Mouse (Mus musculus) neural tube, embryonic 11.5 days (tissue): ENCODE data around the gene Cep89. TPM values are rescaled to one million over a fixed set of nuclear protein-coding genes. Genes with fewer than 3 reads are reported as not detected.

Source experiments
- ATAC-seq: fragments of 200-750 bp; cut with Nextera tagmentation; 2 replicates; pipeline ENCODE4 v1.8.0; 2017; ENCODE audit warnings: moderate number of reproducible peaks, mild to moderate bottlenecking, moderate TSS enrichment, moderate library complexity; ENCODE audit not compliant: insufficient read depth, low FRiP score, low TSS enrichment
- DNase-seq: peaks from one replicate; pipeline ENCODE4 v3.0.0-alpha.2; 2015; ENCODE audit warnings: low spot score
- H3K27ac ChIP-seq: fragments of 300-500 bp; sonication (generic); 2 replicates; pipeline ENCODE4 v1.5.1; 2014; ENCODE audit warnings: low read depth, mild to moderate bottlenecking, low read length
- H3K27me3 ChIP-seq: fragments of 300-500 bp; sonication (generic); 2 replicates; pipeline ENCODE4 v1.6.1; 2014; ENCODE audit warnings: mild to moderate bottlenecking, low read length, mixed read lengths; ENCODE audit not compliant: control insufficient read depth, insufficient read depth
- H3K36me3 ChIP-seq: fragments of 300-500 bp; sonication (generic); 2 replicates; pipeline ENCODE4 v1.6.1; 2014; ENCODE audit warnings: mild to moderate bottlenecking, low read length, moderate library complexity, mixed read lengths; ENCODE audit not compliant: control insufficient read depth, insufficient read depth
- H3K4me1 ChIP-seq: fragments of 300-500 bp; sonication (generic); 2 replicates; pipeline ENCODE4 v1.6.1; 2014; ENCODE audit warnings: low read length, mixed read lengths; ENCODE audit not compliant: control insufficient read depth, insufficient read depth
- H3K4me2 ChIP-seq: fragments of 300-500 bp; sonication (generic); 2 replicates; pipeline ENCODE4 v1.6.1; 2014; ENCODE audit warnings: low read depth, mild to moderate bottlenecking, moderate library complexity
- H3K4me3 ChIP-seq: fragments of 300-500 bp; sonication (generic); 2 replicates; pipeline ENCODE4 v1.5.1; 2014; ENCODE audit warnings: low read depth, low read length
- H3K9ac ChIP-seq: fragments of 300-500 bp; sonication (generic); 2 replicates; pipeline ENCODE4 v1.6.1; 2014; ENCODE audit warnings: mild to moderate bottlenecking, low read length
- H3K9me3 ChIP-seq: fragments of 300-500 bp; sonication (generic); 2 replicates; pipeline ENCODE4 v1.6.1; 2016; ENCODE audit warnings: low read length; ENCODE audit not compliant: control insufficient read depth
- WGBS: fragments of 180-500 bp; shearing (Covaris S2); extraction: QIAGEN DNeasy Blood & Tissue Kit; methylation state at CpG from one replicate; pipeline ENCODE4 v1.1.7; 2014; 5-methylcytosine and 5-hydroxymethylcytosine counted together
- polyA plus RNA-seq: library from polyadenylated mRNA; unstranded; fragments of >200 nt; fragmentation: Nextera tagmentation; extraction: Ambion mirVana; gene quantifications from 2 replicates; pipeline ENCODE4 v1.2.1, GENCODE M21; 2014

The Cep89 gene
- polyA plus RNA-seq, 1 experiment from 2014 or later, result 39.3 TPM

GRCm38 (mm10) chr7:35362253-35362652, 34.6 kb upstream of the Cep89 start:
- Histone ChIP-seq H3K9me3 (no peaks in the 10 kb centered on the region), H3K4me1 (no peaks in the 10 kb centered on the region), H3K4me3 (no peak overlapping the region), H3K36me3 (no peaks in the 10 kb centered on the region), H3K27me3 (no peaks in the 10 kb centered on the region), H3K4me2 (no peak overlapping the region), H3K9ac (no peak overlapping the region), H3K27ac (no peak overlapping the region)
- no peak for DNase-seq
- WGBS, result 84% methylated on average over 5 of the region's 5 CpGs
- ATAC-seq, result no peak

GRCm38 (mm10) chr7:35362868-35363267, 34.0 kb upstream of the Cep89 start:
- Histone ChIP-seq H3K36me3 (no peaks in the 10 kb centered on the region), H3K4me1 (no peaks in the 10 kb centered on the region), H3K9me3 (no peaks in the 10 kb centered on the region), H3K27me3 (no peaks in the 10 kb centered on the region), H3K27ac (no peak overlapping the region), H3K4me2 (no peak overlapping the region), H3K4me3 (no peak overlapping the region), H3K9ac (no peak overlapping the region)
- ATAC-seq (no peak), DNase-seq (no peak)
- 82% methylated on average over 5 of the region's 5 CpGs for WGBS

GRCm38 (mm10) chr7:35365161-35365910, 31.5 kb upstream of the Cep89 start:
- DNase-seq, result no peak
- ATAC-seq, result no peak
- 76% methylated on average over 12 of the region's 12 CpGs for WGBS

GRCm38 (mm10) chr7:35371096-35371495, 25.7 kb upstream of the Cep89 start:
- Histone ChIP-seq H3K27me3 (no peaks in the 10 kb centered on the region), H3K4me2 (no peak overlapping the region), H3K36me3 (no peaks in the 10 kb centered on the region), H3K9me3 (no peaks in the 10 kb centered on the region), H3K4me1 (no peaks in the 10 kb centered on the region), H3K9ac (no peak overlapping the region), H3K27ac (0 out of 2 replicates have a peak overlapping the region, but pooled peaks have one; percentile 9), H3K4me3 (no peak overlapping the region)
- DNase-seq, result peak; percentile 48
- 28% methylated on average over 14 of the region's 14 CpGs for WGBS
- no peak for ATAC-seq

More at GRCm38 (mm10) chr7:35365161-35365910, 31.5 kb upstream of the Cep89 start:
- H3K4me2 ChIP-seq, result no peak overlapping the region
- no peaks in the 10 kb centered on the region for H3K9me3 ChIP-seq
- H3K4me3 ChIP-seq, result no peak overlapping the region
- H3K27me3 ChIP-seq, result no peaks in the 10 kb centered on the region
- no peaks in the 10 kb centered on the region for H3K36me3 ChIP-seq
- no peak overlapping the region for H3K9ac ChIP-seq
- no peak overlapping the region for H3K27ac ChIP-seq
- H3K4me1 ChIP-seq, result no peaks in the 10 kb centered on the region

- Histone ChIP-seq H3K4me1 (no peaks in the 10 kb centered on the region), H3K27me3 (no peaks in the 10 kb centered on the region), H3K4me3 (no peak overlapping the region), H3K4me2 (no peak overlapping the region), H3K9me3 (no peaks in the 10 kb centered on the region), H3K9ac (no peak overlapping the region), H3K36me3 (no peaks in the 10 kb centered on the region), H3K27ac (no peak overlapping the region)
- ATAC-seq (no peak), DNase-seq (no peak)
- 90% methylated on average over 14 of the region's 14 CpGs for WGBS
These were observed 24.3 kb upstream of the Cep89 start for GRCm38 (mm10) chr7:35372483-35373017.

- Histone ChIP-seq H3K36me3 (no peaks in the 10 kb centered on the region), H3K27ac (no peak overlapping the region), H3K9ac (no peak overlapping the region), H3K4me3 (no peak overlapping the region), H3K9me3 (no peaks in the 10 kb centered on the region), H3K27me3 (no peaks in the 10 kb centered on the region), H3K4me1 (no peaks in the 10 kb centered on the region), H3K4me2 (no peak overlapping the region)
- DNase-seq, result no peak
- no peak for ATAC-seq
- 83% methylated on average over 16 of the region's 16 CpGs for WGBS
These were observed 23.5 kb upstream of the Cep89 start for GRCm38 (mm10) chr7:35373146-35373989.

GRCm38 (mm10) chr7:35374265-35374664, 22.6 kb upstream of the Cep89 start:
- ATAC-seq, result no peak
- no peak for DNase-seq
- Histone ChIP-seq H3K36me3 (no peaks in the 10 kb centered on the region), H3K9ac (no peak overlapping the region), H3K27me3 (no peaks in the 10 kb centered on the region), H3K27ac (no peak overlapping the region), H3K4me2 (no peak overlapping the region), H3K4me3 (no peak overlapping the region), H3K4me1 (no peaks in the 10 kb centered on the region), H3K9me3 (no peaks in the 10 kb centered on the region)
- WGBS, result 91% methylated on average over 7 of the region's 7 CpGs

- no peak overlapping the region for H3K9ac ChIP-seq
- no peaks in the 10 kb centered on the region for H3K4me1 ChIP-seq
- H3K4me3 ChIP-seq, result no peak overlapping the region
- H3K27ac ChIP-seq, result no peak overlapping the region
- no peaks in the 10 kb centered on the region for H3K27me3 ChIP-seq
- no peak for ATAC-seq
- H3K36me3 ChIP-seq, result no peaks in the 10 kb centered on the region
- H3K9me3 ChIP-seq, result no peaks in the 10 kb centered on the region
- no peak for DNase-seq
- H3K4me2 ChIP-seq, result no peak overlapping the region
- WGBS, result 97% methylated on average over 9 of the region's 9 CpGs
These were observed 20.2 kb upstream of the Cep89 start for GRCm38 (mm10) chr7:35376623-35377022.
